Comparison of ENCODE assay signal across 10 mouse cellular contexts in the genomic region with DNA sequence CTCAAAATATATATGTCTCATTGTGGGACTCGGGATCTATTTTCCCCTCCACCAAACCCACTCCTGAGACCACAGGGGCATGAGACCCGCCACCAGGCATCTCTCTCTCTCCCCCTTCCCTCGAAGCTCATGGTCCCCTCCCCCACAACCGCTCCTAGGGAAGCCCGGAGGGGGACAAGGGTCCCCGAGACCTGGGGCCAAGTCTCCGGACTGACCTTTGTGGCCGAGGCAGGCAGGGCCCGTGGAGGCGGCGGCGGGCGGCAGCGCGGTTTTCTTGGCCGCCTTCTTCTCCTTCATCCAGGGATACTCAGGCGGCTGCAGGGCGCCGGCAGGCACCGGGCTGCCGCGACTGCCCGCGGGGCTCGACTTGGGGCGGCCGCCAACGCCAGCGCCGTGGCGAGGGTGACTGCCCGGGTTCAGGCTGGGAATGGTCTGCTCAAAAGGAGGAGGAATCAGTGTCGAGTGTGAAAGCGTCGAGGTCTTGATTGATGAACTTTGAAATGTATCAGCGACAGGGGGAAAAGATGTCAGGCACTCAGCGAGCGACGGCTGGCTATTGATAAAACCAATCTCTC. TPM values are rescaled to one million over a fixed set of nuclear protein-coding genes. Genes with fewer than 3 reads are reported as not detected.
A peak's percentile ranks its signal among the peaks of the same experiment; 100 is the strongest.
DNase-seq lines count a peak whose midpoint lies in the region; ATAC-seq and TF ChIP-seq lines count a peak whose summit lies in the region.
"Had no signal": no experiment of that assay in that cellular context is flagged by ENCODE, and none has a peak within 500 bp of the region (broad histone marks: within the 10 kb centered on the region; RNA-seq: fewer than 3 reads in every experiment).

No protein-coding gene starts in this region.

- peak overlapping the region; percentile 26 for H3K4me3 ChIP-seq in heart, embryonic 12.5 days
- peak overlapping the region; percentile 38 for H3K4me3 ChIP-seq in kidney, embryonic 14.5 days (ENCODE audit: low read length)
- H3K4me3 ChIP-seq in midbrain, postnatal 0 days (ENCODE audit: low read depth, low read length) = peak overlapping the region; percentile 13; the same call in 1 of the 2 replicates
- no peak overlapping the region for H3K4me3 ChIP-seq in cerebellum, adult 2 months (replicated peaks; ENCODE audit: insufficient read depth, low read depth, low read length)
- H3K4me3 ChIP-seq: forebrain, embryonic 13.5 days had no signal

- peak overlapping the region; percentile 19; the same call in 1 of the 2 replicates for H3K9ac ChIP-seq in heart, embryonic 12.5 days
- H3K9ac ChIP-seq in kidney, embryonic 14.5 days (ENCODE audit: low read depth, low read length) = peak overlapping the region; percentile 72
- no peak overlapping the region for H3K9ac ChIP-seq in midbrain, postnatal 0 days (replicated peaks; ENCODE audit: low read length, poor library complexity, severe bottlenecking)
- H3K9ac ChIP-seq: forebrain, embryonic 13.5 days had no signal

- ATAC-seq in heart, embryonic 12.5 days (ENCODE audit: insufficient number of reproducible peaks, low FRiP score) = no peak
- ATAC-seq in kidney, embryonic 14.5 days (ENCODE audit: low FRiP score, low TSS enrichment) = no peak
- no peak for ATAC-seq in midbrain, postnatal 0 days (ENCODE audit: low FRiP score)
- ATAC-seq: forebrain, embryonic 13.5 days had no signal

- H3K4me2 ChIP-seq in heart, embryonic 12.5 days = peak overlapping the region; percentile 47
- H3K4me2 ChIP-seq in kidney, embryonic 14.5 days (replicated peaks; ENCODE audit: low read depth, low read length) = peak overlapping the region; percentile 76
- no peak overlapping the region for H3K4me2 ChIP-seq in midbrain, postnatal 0 days (ENCODE audit: low read depth, low read length, poor library complexity, severe bottlenecking)
- H3K4me2 ChIP-seq: forebrain, embryonic 13.5 days had no signal

- peaks cover 17% of the 10 kb centered on the region for H3K4me1 ChIP-seq in heart, embryonic 12.5 days (replicated peaks)
- H3K4me1 ChIP-seq in kidney, embryonic 14.5 days (ENCODE audit: control insufficient read depth, insufficient read depth, low read length) = peaks cover 87% of the 10 kb centered on the region
- H3K4me1 ChIP-seq in midbrain, postnatal 0 days (ENCODE audit: insufficient read depth, low read length) = no peaks in the 10 kb centered on the region
- H3K4me1 ChIP-seq in cerebellum, adult 2 months (ENCODE audit: control insufficient read depth, insufficient read depth, low read length) = no peaks in the 10 kb centered on the region

- TF ChIP-seq CTCF in brain, embryonic 14.5 days (IDR thresholded peaks at IDR 0.05; ENCODE audit: borderline replicate concordance, extremely low read depth, insufficient read depth, insufficient read length) = no peak
- no peak for TF ChIP-seq CTCF in midbrain, postnatal 0 days (IDR thresholded peaks at IDR 0.05)
- no peak for TF ChIP-seq CTCF in cerebellum, adult 2 months (IDR thresholded peaks at IDR 0.05; ENCODE audit: borderline replicate concordance, insufficient read depth, low read depth, low read length)

- DNase-seq in heart, adult 8-10 months (ENCODE audit: low spot score) = no peak
- DNase-seq in brain, embryonic 14.5 days (ENCODE audit: low read depth) = peak; percentile 39
- no peak for DNase-seq in midbrain, postnatal 0 days (ENCODE audit: low spot score)
- no peak for DNase-seq in cerebellum, adult 2 months
- DNase-seq in layer of hippocampus, postnatal 25 days (ENCODE audit: extremely low spot score in 1 of 2, low spot score in 1 of 2) = no peak
- DNase-seq in gastrocnemius, postnatal 4 days (ENCODE audit: low spot score in 2 of 2) = no peak

- H3K36me3 ChIP-seq in heart, embryonic 12.5 days = no peaks in the 10 kb centered on the region
- H3K36me3 ChIP-seq in kidney, embryonic 14.5 days (ENCODE audit: control insufficient read depth, insufficient read depth, low read length) = no peaks in the 10 kb centered on the region
- H3K36me3 ChIP-seq in midbrain, postnatal 0 days (ENCODE audit: insufficient read depth, low read length) = no peaks in the 10 kb centered on the region
- H3K36me3 ChIP-seq: G1E had no signal

- TF ChIP-seq POLR2A in brain, embryonic 14.5 days (IDR thresholded peaks at IDR 0.05; ENCODE audit: borderline replicate concordance, extremely low read depth, insufficient read depth, insufficient read length, poor library complexity, severe bottlenecking) = no peak
- no peak for TF ChIP-seq POLR2A in cerebellum, adult 2 months (IDR thresholded peaks at IDR 0.05; ENCODE audit: borderline replicate concordance, insufficient read depth, low read length)

- H3K27me3 ChIP-seq in heart, embryonic 12.5 days (replicated peaks) = peaks cover 88% of the 10 kb centered on the region
- H3K27me3 ChIP-seq in kidney, embryonic 14.5 days (ENCODE audit: control insufficient read depth, insufficient read depth, low read length) = no peaks in the 10 kb centered on the region; the same call in 1 of the 2 replicates
- H3K27me3 ChIP-seq in midbrain, postnatal 0 days (ENCODE audit: insufficient read depth, low read length) = peaks cover 75% of the 10 kb centered on the region
- peaks cover 20% of the 10 kb centered on the region; the same call in 1 of the 2 replicates for H3K27me3 ChIP-seq in cerebellum, adult 2 months (ENCODE audit: control insufficient read depth, insufficient read depth, low read length)

- WGBS in heart, embryonic 12.5 days = under 1% methylated on average over 39 of the region's 39 CpGs
- WGBS in kidney, embryonic 14.5 days = under 1% methylated on average over 38 of the region's 39 CpGs
- under 1% methylated on average over 37 of the region's 39 CpGs for WGBS in midbrain, postnatal 0 days
- 2% methylated on average over 39 of the region's 39 CpGs for WGBS in cerebellum, adult 2 months

- 0 out of 2 replicates have a peak overlapping the region, but pooled peaks have one; percentile 4 for H3K27ac ChIP-seq in heart, embryonic 12.5 days (ENCODE audit: poor library complexity, severe bottlenecking)
- peak overlapping the region; percentile 88 for H3K27ac ChIP-seq in kidney, embryonic 14.5 days (ENCODE audit: low read depth, low read length)
- H3K27ac ChIP-seq in midbrain, postnatal 0 days (ENCODE audit: low read depth, low read length) = no peak overlapping the region
- no peak overlapping the region for H3K27ac ChIP-seq in cerebellum, adult 2 months (ENCODE audit: insufficient read depth, low read length)
- H3K27ac ChIP-seq: forebrain, embryonic 13.5 days had no signal

- no peaks in the 10 kb centered on the region for H3K9me3 ChIP-seq in heart, embryonic 12.5 days (replicated peaks)
- no peaks in the 10 kb centered on the region for H3K9me3 ChIP-seq in kidney, embryonic 14.5 days (ENCODE audit: control insufficient read depth, low read length)
- no peaks in the 10 kb centered on the region for H3K9me3 ChIP-seq in midbrain, postnatal 0 days (ENCODE audit: low read length)
- H3K9me3 ChIP-seq: forebrain, embryonic 13.5 days; G1E had no signal

RNA-seq across cellular contexts. Expression of a gene that starts 0.5 kb away (rescaled TPM):
- polyA plus RNA-seq in heart, embryonic 12.5 days (2016; fragmentation: Nextera tagmentation; extraction: Ambion mirVana) = 0.98 and 1.2 TPM in 2 replicates
- under 1 TPM in 3 of 4 experiments, not detected in 1; 0.20 to 0.34 (median 0.22) TPM for total RNA-seq in heart, adult 8-10 months (2022)
- 3.2 and 14.2 TPM in 2 replicates for polyA plus RNA-seq in brain, embryonic 14.5 days (2012; rRNA removed)
- polyA plus RNA-seq in kidney, embryonic 14.5 days (2014; fragmentation: Nextera tagmentation; extraction: Ambion mirVana) = 4.7 and 5.5 TPM in 2 replicates
- total RNA-seq in midbrain, postnatal 0 days (2014; rRNA removed) = 1.6 and 3.0 TPM in 2 replicates
- not detected in 2 replicates for polyA plus RNA-seq in midbrain, postnatal 0 days (2015; fragmentation: Nextera tagmentation; extraction: Ambion mirVana)
- 1.8 and 2.8 TPM in 2 replicates for polyA plus RNA-seq in cerebellum, adult 2 months (2012; rRNA removed)
- not detected for total RNA-seq in layer of hippocampus, postnatal 25 days (2021)
- 1 to 10 TPM; 1.1 to 1.5 TPM for total RNA-seq in gastrocnemius, postnatal 4 days (2021)
- total RNA-seq: G1E had no signal
- polyA plus RNA-seq: forebrain, embryonic 13.5 days; G1E had no signal

RNA-seq across cellular contexts. Expression of a gene that starts 6.0 kb away (rescaled TPM):
- polyA plus RNA-seq in heart, embryonic 12.5 days (2016; fragmentation: Nextera tagmentation; extraction: Ambion mirVana) = 0.89 and 1.3 TPM in 2 replicates
- total RNA-seq in heart, adult 8-10 months (2022) = under 1 TPM in 2 of 4 experiments, not detected in 2; 0.16 to 0.19 TPM
- 0.39 and 1.2 TPM in 2 replicates for polyA plus RNA-seq in brain, embryonic 14.5 days (2012; rRNA removed)
- polyA plus RNA-seq in kidney, embryonic 14.5 days (2014; fragmentation: Nextera tagmentation; extraction: Ambion mirVana) = 0.64 and 1.0 TPM in 2 replicates
- total RNA-seq in midbrain, postnatal 0 days (2014; rRNA removed) = 0.27 TPM in 1 of 2 replicates, not detected in the other
- polyA plus RNA-seq in midbrain, postnatal 0 days (2015; fragmentation: Nextera tagmentation; extraction: Ambion mirVana) = 0.16 TPM in 1 of 2 replicates, not detected in the other
- 0.65 and 0.80 TPM in 2 replicates for polyA plus RNA-seq in cerebellum, adult 2 months (2012; rRNA removed)
- total RNA-seq in layer of hippocampus, postnatal 25 days (2021) = not detected
- total RNA-seq in gastrocnemius, postnatal 4 days (2021) = under 1 TPM; 0.34 to 0.54 TPM
- polyA plus RNA-seq: forebrain, embryonic 13.5 days; G1E had no signal

RNA-seq across cellular contexts. Expression of a gene that starts 13.2 kb away (rescaled TPM):
- polyA plus RNA-seq in heart, embryonic 12.5 days (2016; fragmentation: Nextera tagmentation; extraction: Ambion mirVana) = 0.15 and 0.36 TPM in 2 replicates
- total RNA-seq in heart, adult 8-10 months (2022) = under 1 TPM in 1 of 4 experiments, not detected in 3; 0.06 TPM
- 0.10 and 0.67 TPM in 2 replicates for polyA plus RNA-seq in brain, embryonic 14.5 days (2012; rRNA removed)
- 2.7 and 2.9 TPM in 2 replicates for polyA plus RNA-seq in kidney, embryonic 14.5 days (2014; fragmentation: Nextera tagmentation; extraction: Ambion mirVana)
- not detected in 2 replicates for total RNA-seq in midbrain, postnatal 0 days (2014; rRNA removed)
- polyA plus RNA-seq in midbrain, postnatal 0 days (2015; fragmentation: Nextera tagmentation; extraction: Ambion mirVana) = not detected in 2 replicates
- polyA plus RNA-seq in cerebellum, adult 2 months (2012; rRNA removed) = 0.16 and 0.18 TPM in 2 replicates
- not detected for total RNA-seq in layer of hippocampus, postnatal 25 days (2021)
- total RNA-seq in gastrocnemius, postnatal 4 days (2021) = under 1 TPM; 0.34 to 0.54 TPM
- polyA plus RNA-seq: forebrain, embryonic 13.5 days; G1E had no signal

RNA-seq across cellular contexts. Expression of a gene that starts 27.4 kb away (rescaled TPM):
- polyA plus RNA-seq in heart, embryonic 12.5 days (2016; fragmentation: Nextera tagmentation; extraction: Ambion mirVana) = 0.38 and 0.39 TPM in 2 replicates
- under 1 TPM; 0.31 to 0.49 (median 0.38) TPM for total RNA-seq in heart, adult 8-10 months (2022)
- 1.9 and 16.4 TPM in 2 replicates for polyA plus RNA-seq in brain, embryonic 14.5 days (2012; rRNA removed)
- polyA plus RNA-seq in kidney, embryonic 14.5 days (2014; fragmentation: Nextera tagmentation; extraction: Ambion mirVana) = 3.1 and 3.6 TPM in 2 replicates
- total RNA-seq in midbrain, postnatal 0 days (2014; rRNA removed) = 0.22 TPM in 1 of 2 replicates, not detected in the other
- not detected in 2 replicates for polyA plus RNA-seq in midbrain, postnatal 0 days (2015; fragmentation: Nextera tagmentation; extraction: Ambion mirVana)
- polyA plus RNA-seq in cerebellum, adult 2 months (2012; rRNA removed) = 4.1 and 5.1 TPM in 2 replicates
- not detected for total RNA-seq in layer of hippocampus, postnatal 25 days (2021)
- 10 to 100 TPM in 1 of 2 experiments, 1 to 10 TPM in 1; 9.2 to 11.8 TPM for total RNA-seq in gastrocnemius, postnatal 4 days (2021)
- total RNA-seq: G1E had no signal
- polyA plus RNA-seq: forebrain, embryonic 13.5 days; G1E had no signal

RNA-seq across cellular contexts. Expression of a gene that starts 40.2 kb away (rescaled TPM):
- 0.96 and 1.7 TPM in 2 replicates for polyA plus RNA-seq in heart, embryonic 12.5 days (2016; fragmentation: Nextera tagmentation; extraction: Ambion mirVana)
- total RNA-seq in heart, adult 8-10 months (2022) = under 1 TPM; 0.41 to 0.69 (median 0.57) TPM
- polyA plus RNA-seq in brain, embryonic 14.5 days (2012; rRNA removed) = 5.0 and 47.1 TPM in 2 replicates
- 15.7 and 16.6 TPM in 2 replicates for polyA plus RNA-seq in kidney, embryonic 14.5 days (2014; fragmentation: Nextera tagmentation; extraction: Ambion mirVana)
- total RNA-seq in midbrain, postnatal 0 days (2014; rRNA removed) = 10.4 TPM in 1 of 2 replicates, not detected in the other
- not detected in 2 replicates for polyA plus RNA-seq in midbrain, postnatal 0 days (2015; fragmentation: Nextera tagmentation; extraction: Ambion mirVana)
- 4.6 and 6.0 TPM in 2 replicates for polyA plus RNA-seq in cerebellum, adult 2 months (2012; rRNA removed)
- not detected for total RNA-seq in layer of hippocampus, postnatal 25 days (2021)
- total RNA-seq in gastrocnemius, postnatal 4 days (2021) = 1 to 10 TPM; 4.4 to 5.1 TPM
- polyA plus RNA-seq: forebrain, embryonic 13.5 days; G1E had no signal

Comparison
In these comparisons a context has a peak if more than half of its experiments do, and no peak if none do; other contexts are left out.
1. H3K27ac ChIP-seq: peak in heart, embryonic 12.5 days (single experiment) and kidney, embryonic 14.5 days (single experiment); none in midbrain, postnatal 0 days (single experiment) and cerebellum, adult 2 months (single experiment).